Mouse (Mus musculus): Measurements from ENCODE around the gene Naa80. TPM values are rescaled to one million over a fixed set of nuclear protein-coding genes. Genes with fewer than 3 reads are reported as not detected.

The Naa80 gene
- total RNA-seq, 1 experiment, result 7.3 TPM

- Histone ChIP-seq H3K9ac (ENCODE audit: insufficient read depth, low read depth, low read length, poor library complexity, severe bottlenecking) (no peak overlapping the region; the same call in 1 of the 2 replicates), H3K27ac (ENCODE audit: insufficient read depth, low read depth, low read length, poor library complexity, severe bottlenecking) (no peak overlapping the region), H3K9me3 (ENCODE audit: control insufficient read depth, insufficient read depth, low read depth, low read length) (no peaks in the 10 kb centered on the region), H3K4me1 (ENCODE audit: control insufficient read depth in 2 of 2, insufficient read depth in 2 of 2, low read length in 2 of 2, poor library complexity in 1 of 2) (peaks cover 0 to 21% of the 10 kb centered on the region in 2 experiments; a peak in 2 of 4 replicates), H3K36me3 (ENCODE audit: control insufficient read depth, insufficient read depth, low read length, poor library complexity, severe bottlenecking) (peaks cover 19% of the 10 kb centered on the region), H3K4me3 (ENCODE audit: insufficient read depth in 1 of 2, low read depth in 1 of 2, low read length in 2 of 2, poor library complexity in 1 of 2, severe bottlenecking in 1 of 2) (no peak overlapping the region; a peak in 1 of 4 replicates)
- TF ChIP-seq HCFC1 (IDR thresholded peaks at IDR 0.05; ENCODE audit: borderline replicate concordance, insufficient read depth, low read length), result no peak
- TF ChIP-seq CHD2 (IDR thresholded peaks at IDR 0.05; ENCODE audit: low read depth, low read length), result no peak
- TF ChIP-seq MAFK (IDR thresholded peaks at IDR 0.05; ENCODE audit: insufficient read depth, low read depth, low read length), result no peak
- DNase-seq (ENCODE audit: low read depth, low spot score), result no peak
- in situ Hi-C loops (cut with MboI; ENCODE audit: low sequenced_read_pairs in 2 of 2, unreplicated experiment in 2 of 2), result no loop called here
These were observed 7.8 kb downstream of the Naa80 start for GRCm38 (mm10) chr9:107586504-107586903.

GRCm38 (mm10) chr9:107586974-107587832, 8.5 kb downstream of the Naa80 start, which contains the start of gene Ifrd2:
Ifrd2 (plus strand) TSS chr9:107587642.
- H3K9ac ChIP-seq (ENCODE audit: insufficient read depth, low read depth, low read length, poor library complexity, severe bottlenecking), result peak within 1 kb of the TSS; percentile 87
- H3K4me1 ChIP-seq (ENCODE audit: control insufficient read depth in 2 of 2, insufficient read depth in 2 of 2, low read length in 2 of 2, poor library complexity in 1 of 2), result peaks cover 0 to 17% of the 10 kb centered on the region in 2 experiments; a peak in 2 of 4 replicates
- peak within 1 kb of the TSS; percentile 83 to 86 for H3K4me3 ChIP-seq (ENCODE audit: insufficient read depth in 1 of 2, low read depth in 1 of 2, low read length in 2 of 2, poor library complexity in 1 of 2, severe bottlenecking in 1 of 2)
- TF ChIP-seq ZC3H11A (IDR thresholded peaks at IDR 0.05; ENCODE audit: borderline replicate concordance, low read depth, low read length), result no peak
- peak; percentile 99 for TF ChIP-seq HCFC1 (IDR thresholded peaks at IDR 0.05; ENCODE audit: borderline replicate concordance, insufficient read depth, low read length)
- TF ChIP-seq CHD2 (IDR thresholded peaks at IDR 0.05; ENCODE audit: low read depth, low read length), result no peak
- no peak for TF ChIP-seq MAFK (IDR thresholded peaks at IDR 0.05; ENCODE audit: insufficient read depth, low read depth, low read length)
- in situ Hi-C loops (cut with MboI; ENCODE audit: low sequenced_read_pairs in 2 of 2, unreplicated experiment in 2 of 2), result no loop called here
- 0 out of 2 replicates have a peak within 1 kb of the TSS, but pooled peaks have one; percentile 16 for H3K27ac ChIP-seq (ENCODE audit: insufficient read depth, low read depth, low read length, poor library complexity, severe bottlenecking)
- peaks cover 26% of the 10 kb centered on the region for H3K36me3 ChIP-seq (ENCODE audit: control insufficient read depth, insufficient read depth, low read length, poor library complexity, severe bottlenecking)
- peak; percentile 95 for DNase-seq (ENCODE audit: low read depth, low spot score)
- no peaks in the 10 kb centered on the region for H3K9me3 ChIP-seq (ENCODE audit: control insufficient read depth, insufficient read depth, low read depth, low read length)

- TF ChIP-seq CHD2 (IDR thresholded peaks at IDR 0.05; ENCODE audit: low read depth, low read length), result no peak
- TF ChIP-seq MAFK (IDR thresholded peaks at IDR 0.05; ENCODE audit: insufficient read depth, low read depth, low read length), result no peak
- no peak for TF ChIP-seq ZNF384 (IDR thresholded peaks at IDR 0.05; ENCODE audit: low read depth, low read length)
- TF ChIP-seq ZC3H11A (IDR thresholded peaks at IDR 0.05; ENCODE audit: borderline replicate concordance, low read depth, low read length), result no peak
- TF ChIP-seq HCFC1 (IDR thresholded peaks at IDR 0.05; ENCODE audit: borderline replicate concordance, insufficient read depth, low read length), result no peak
- peaks cover 0 to 11% of the 10 kb centered on the region in 2 experiments; a peak in 2 of 4 replicates for H3K4me1 ChIP-seq (ENCODE audit: control insufficient read depth in 2 of 2, insufficient read depth in 2 of 2, low read length in 2 of 2, poor library complexity in 1 of 2)
- no peaks in the 10 kb centered on the region for H3K9me3 ChIP-seq (ENCODE audit: control insufficient read depth, insufficient read depth, low read depth, low read length)
- peak overlapping the region; percentile 87 for H3K9ac ChIP-seq (ENCODE audit: insufficient read depth, low read depth, low read length, poor library complexity, severe bottlenecking)
- H3K36me3 ChIP-seq (ENCODE audit: control insufficient read depth, insufficient read depth, low read length, poor library complexity, severe bottlenecking), result peaks cover 33% of the 10 kb centered on the region
- H3K27ac ChIP-seq (ENCODE audit: insufficient read depth, low read depth, low read length, poor library complexity, severe bottlenecking), result 0 out of 2 replicates have a peak overlapping the region, but pooled peaks have one; percentile 16
- in situ Hi-C loops (cut with MboI; ENCODE audit: low sequenced_read_pairs in 2 of 2, unreplicated experiment in 2 of 2), result no loop called here
- no peak for DNase-seq (ENCODE audit: low read depth, low spot score)
- H3K4me3 ChIP-seq (ENCODE audit: insufficient read depth in 1 of 2, low read depth in 1 of 2, low read length in 2 of 2, poor library complexity in 1 of 2, severe bottlenecking in 1 of 2), result peak overlapping the region; percentile 83 to 86
These were observed 9.3 kb downstream of the Naa80 start for GRCm38 (mm10) chr9:107587833-107588639.

GRCm38 (mm10) chr9:107590058-107590772, 11.5 kb downstream of the Naa80 start:
- TF ChIP-seq ZNF384 (IDR thresholded peaks at IDR 0.05; ENCODE audit: low read depth, low read length), result no peak
- no peak for TF ChIP-seq MAFK (IDR thresholded peaks at IDR 0.05; ENCODE audit: insufficient read depth, low read depth, low read length)
- no peak for TF ChIP-seq ZC3H11A (IDR thresholded peaks at IDR 0.05; ENCODE audit: borderline replicate concordance, low read depth, low read length)
- DNase-seq (ENCODE audit: low read depth, low spot score), result no peak
- H3K9ac ChIP-seq (ENCODE audit: insufficient read depth, low read depth, low read length, poor library complexity, severe bottlenecking), result no peak overlapping the region
- H3K27ac ChIP-seq (ENCODE audit: insufficient read depth, low read depth, low read length, poor library complexity, severe bottlenecking), result peak overlapping the region; percentile 6; the same call in 1 of the 2 replicates
- no peak overlapping the region for H3K4me3 ChIP-seq (ENCODE audit: insufficient read depth in 1 of 2, low read depth in 1 of 2, low read length in 2 of 2, poor library complexity in 1 of 2, severe bottlenecking in 1 of 2)
- H3K4me1 ChIP-seq (ENCODE audit: control insufficient read depth in 2 of 2, insufficient read depth in 2 of 2, low read length in 2 of 2, poor library complexity in 1 of 2), result peaks cover 0 to 25% of the 10 kb centered on the region in 2 experiments; a peak in 2 of 4 replicates
- no peaks in the 10 kb centered on the region for H3K9me3 ChIP-seq (ENCODE audit: control insufficient read depth, insufficient read depth, low read depth, low read length)
- in situ Hi-C loops (cut with MboI; ENCODE audit: low sequenced_read_pairs in 2 of 2, unreplicated experiment in 2 of 2), result no loop called here
- H3K36me3 ChIP-seq (ENCODE audit: control insufficient read depth, insufficient read depth, low read length, poor library complexity, severe bottlenecking), result peaks cover 46% of the 10 kb centered on the region

Data from ES-E14 (cell line).